Mouse (Mus musculus) thymus, postnatal 36 days (tissue): ENCODE results near the gene Hspa4l.

Source experiments
- DNase-seq, 2 experiments: peaks; one replicate each; pipeline ENCODE4 v3.0.0; 2022; ENCODE audit warnings: mixed read lengths in 2 of 2

Hspa4l gene

GRCm38 (mm10) chr3:40744024-40744835, at the start of gene Hspa4l:
Gene Hspa4l (plus strand): TSS chr3:40744495.
- DNase-seq = no peak

DNA sequence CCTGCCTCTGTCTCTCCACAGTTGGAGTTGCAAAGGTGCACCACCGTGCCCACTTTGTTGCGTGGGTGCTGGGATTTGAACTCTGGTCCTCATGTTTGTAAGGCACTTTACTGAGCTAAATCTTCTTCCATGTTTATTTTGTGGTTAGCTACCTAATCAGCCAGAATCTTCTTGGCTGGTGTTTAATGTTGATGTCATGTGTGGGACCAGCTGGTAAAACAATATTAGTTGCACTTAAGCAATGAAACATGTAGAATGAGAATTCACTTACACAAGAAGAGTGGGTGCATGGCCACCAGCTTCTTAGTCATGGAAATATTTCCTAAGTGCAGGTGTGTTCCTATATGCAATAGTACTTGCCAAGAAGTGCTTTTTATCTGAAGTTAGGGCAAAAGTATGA, 49.1 kb upstream of the Hspa4l start:
- DNase-seq = no peak

DNA sequence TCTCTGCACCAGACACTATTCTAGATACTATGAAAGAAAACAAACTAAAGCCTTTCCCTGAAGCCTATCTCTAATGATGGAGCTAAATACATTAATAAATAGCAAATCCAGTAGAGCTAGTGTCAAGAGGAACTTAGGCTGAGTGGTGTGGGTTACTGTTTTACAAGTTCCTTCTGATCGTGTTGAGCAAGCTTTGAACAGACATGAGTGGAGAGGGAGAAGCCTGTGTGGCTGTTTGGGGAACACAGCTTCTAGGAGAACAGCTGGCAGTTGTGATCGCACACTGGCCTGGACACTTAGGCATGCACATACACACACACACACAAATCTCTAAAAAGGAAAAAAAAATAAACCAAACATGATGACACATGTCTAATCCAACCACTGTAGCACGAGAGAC, 45.5 kb upstream of the Hspa4l start:
- no peak for DNase-seq

GRCm38 (mm10) chr3:40704816-40705430, 39.4 kb upstream of the Hspa4l start:
- no peak for DNase-seq

GRCm38 (mm10) chr3:40708655-40709054, 35.6 kb upstream of the Hspa4l start, which contains the start of gene Slc25a31:
Gene Slc25a31 (plus strand): TSS chr3:40708855.
- no peak for DNase-seq

DNA sequence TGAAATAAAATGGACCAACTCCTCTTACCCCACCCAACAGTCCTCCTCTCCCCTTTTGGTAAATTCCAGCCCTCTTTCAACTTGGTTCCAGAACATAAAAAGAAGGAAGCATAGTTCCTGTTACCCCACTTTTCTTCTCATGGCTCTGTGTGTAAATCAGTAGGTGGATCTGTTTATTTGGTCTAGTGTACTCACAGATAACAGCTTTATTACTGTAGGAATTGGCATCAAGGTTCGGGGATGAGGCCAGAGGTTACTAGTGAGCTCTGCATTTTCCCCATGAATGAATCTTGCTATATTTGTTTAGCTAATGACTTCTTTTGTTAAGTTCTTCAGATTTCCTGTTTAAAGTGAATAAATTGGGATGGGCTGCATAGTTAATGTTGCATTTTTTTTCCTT, 28.2 kb upstream of the Hspa4l start:
- DNase-seq = no peak

DNA sequence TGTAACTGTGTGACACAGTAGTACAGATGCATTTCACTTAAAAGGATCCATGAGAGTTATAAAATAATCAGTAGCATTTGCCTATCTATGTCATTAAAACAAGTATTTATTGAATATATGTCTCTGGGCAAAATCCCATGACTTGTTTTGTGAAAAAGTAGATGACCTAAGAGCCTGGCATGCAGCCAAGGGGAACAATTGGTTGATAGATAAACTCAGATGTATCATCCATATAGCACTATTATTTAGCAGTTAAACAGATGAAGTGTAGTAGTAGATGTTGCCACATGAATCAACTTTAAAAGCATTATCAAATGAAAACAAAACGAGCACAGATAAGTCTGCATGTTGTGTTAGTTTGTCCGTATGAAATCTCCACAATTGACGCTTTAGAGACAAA, 25.3 kb upstream of the Hspa4l start:
- no peak for DNase-seq

GRCm38 (mm10) chr3:40738381-40738912, 5.8 kb upstream of the Hspa4l start:
- no peak for DNase-seq

DNA sequence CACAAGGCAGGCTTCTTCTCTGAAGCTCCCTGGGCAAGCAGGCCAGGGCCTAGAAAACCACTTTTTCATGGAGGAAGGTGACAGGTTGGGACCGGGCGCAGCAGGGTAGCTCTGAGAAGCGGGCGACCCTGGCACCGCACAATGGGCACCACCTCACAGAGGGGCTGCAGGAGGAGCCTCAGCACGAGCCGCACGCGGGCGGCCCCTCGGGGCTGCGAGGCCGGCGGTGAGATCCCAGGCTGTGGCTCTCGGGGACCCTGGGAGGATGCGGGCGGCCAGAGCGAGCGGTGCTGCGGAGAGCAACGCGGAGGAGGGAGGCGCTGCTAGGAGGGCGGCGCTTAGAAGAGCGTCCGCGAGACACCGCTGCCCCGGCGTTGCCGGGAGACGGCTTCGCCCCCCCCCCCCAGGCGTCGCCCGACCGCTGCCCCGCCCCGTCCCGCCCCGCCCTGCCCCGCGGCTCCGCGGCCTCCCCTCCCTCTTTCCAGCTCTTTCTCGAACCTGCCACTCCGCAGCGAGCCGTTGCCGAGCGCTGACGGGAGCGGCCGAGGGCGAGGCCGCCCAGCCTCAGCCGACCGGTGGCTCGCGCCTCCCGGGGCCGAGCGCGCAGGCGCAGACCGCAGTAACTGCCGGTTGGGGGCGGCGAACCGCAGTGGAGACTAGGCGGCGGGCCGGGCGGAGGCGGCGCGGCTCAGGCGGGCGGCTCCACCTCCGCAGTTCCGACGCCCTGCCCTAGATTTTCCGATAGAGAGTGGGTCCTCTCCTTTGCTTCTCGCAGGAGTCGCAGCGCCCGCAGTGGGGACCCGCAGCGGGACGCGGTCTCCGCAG, 753 bp downstream of the Hspa4l start:
- DNase-seq = peak; percentile 96

DNA sequence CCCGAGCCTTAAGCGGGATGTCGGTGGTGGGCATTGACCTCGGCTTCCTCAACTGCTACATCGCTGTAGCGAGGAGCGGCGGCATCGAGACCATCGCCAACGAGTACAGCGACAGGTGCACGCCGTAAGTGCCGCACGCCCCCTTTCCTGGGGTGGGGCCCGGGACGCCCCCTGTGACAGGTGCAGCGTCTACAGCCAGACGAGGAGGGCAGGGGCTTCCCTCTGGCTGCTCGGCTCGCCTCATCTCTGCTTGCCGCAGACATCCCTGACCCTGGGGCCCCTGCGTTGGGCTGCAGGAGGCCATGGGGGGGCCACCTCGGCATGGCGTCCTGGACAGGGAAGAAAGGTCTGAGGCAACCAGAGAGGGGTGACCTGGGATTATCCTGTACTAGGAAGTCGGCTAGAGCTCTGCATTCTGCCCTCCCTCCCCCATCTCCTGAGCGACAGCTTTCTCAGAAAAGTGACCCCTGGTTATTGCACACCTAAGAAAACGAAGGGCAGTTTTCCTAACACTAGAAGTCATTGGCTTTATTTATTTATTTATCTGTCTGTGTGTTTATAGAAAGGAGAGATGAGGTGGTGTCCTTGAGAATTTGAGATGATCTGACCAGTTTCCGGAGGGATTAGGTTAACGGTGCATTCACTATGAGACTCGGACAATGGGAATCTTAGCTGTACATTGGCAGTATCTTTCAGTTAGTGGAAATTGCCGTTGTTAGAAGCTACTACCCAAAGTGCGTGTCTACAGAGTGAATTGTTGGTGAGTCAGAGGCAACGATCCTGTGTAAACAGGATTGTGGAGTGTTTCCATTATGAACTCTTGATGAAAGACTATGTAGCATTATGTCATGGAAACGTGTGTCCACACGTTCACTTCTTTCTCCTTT, 1.6 kb downstream of the Hspa4l start:
- DNase-seq = peak; percentile 87 to 92

DNA sequence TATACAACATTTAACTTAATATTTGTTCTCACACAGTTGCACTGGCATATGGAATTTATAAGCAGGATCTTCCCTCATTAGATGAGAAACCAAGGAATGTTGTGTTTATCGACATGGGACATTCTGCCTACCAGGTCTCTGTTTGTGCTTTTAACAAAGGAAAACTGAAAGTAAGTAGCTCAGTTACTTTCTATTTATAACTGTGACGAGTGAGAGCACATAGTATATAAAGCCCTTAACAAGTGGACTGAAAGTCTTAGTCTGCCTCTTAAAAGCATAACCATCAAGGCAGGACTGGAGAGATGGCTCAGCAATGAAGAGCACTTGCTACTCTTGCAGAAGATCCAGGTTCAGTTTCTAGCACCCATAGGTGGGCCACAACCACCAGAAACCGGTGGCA, 16.5 kb downstream of the Hspa4l start:
- no peak for DNase-seq

GRCm38 (mm10) chr3:40761312-40761711, 17.0 kb downstream of the Hspa4l start:
- no peak for DNase-seq

GRCm38 (mm10) chr3:40793783-40794182, 49.5 kb downstream of the Hspa4l start:
- no peak for DNase-seq

- no peak for DNase-seq
These were observed 53.8 kb downstream of the Hspa4l start for GRCm38 (mm10) chr3:40798054-40798453.

DNA sequence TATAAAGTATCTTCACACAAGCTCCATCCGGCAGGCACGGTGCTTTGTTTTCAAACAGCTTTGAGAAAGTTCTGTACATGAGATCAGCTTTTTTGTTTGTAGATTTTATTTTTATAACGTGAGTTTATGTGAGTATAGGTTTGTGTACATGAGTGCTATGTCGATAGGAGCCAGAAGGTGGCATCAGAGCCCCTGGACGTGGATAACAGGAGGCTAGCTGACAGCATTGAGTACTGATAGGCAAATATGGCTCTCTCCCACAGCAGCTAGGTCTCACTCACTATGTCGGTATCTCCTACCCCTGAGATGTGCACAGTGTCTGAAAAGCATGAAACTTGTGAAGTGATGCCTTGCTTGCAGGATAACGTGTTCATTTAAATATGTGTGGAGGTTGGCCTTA, 54.2 kb downstream of the Hspa4l start:
- DNase-seq = peak; percentile 57

- DNase-seq = peak; percentile 92 to 94
These were observed 55.5 kb downstream of the Hspa4l start, which contains the start of gene Plk4 for GRCm38 (mm10) chr3:40799530-40800372. Gene Plk4 (plus strand): TSS chr3:40800019.

DNA sequence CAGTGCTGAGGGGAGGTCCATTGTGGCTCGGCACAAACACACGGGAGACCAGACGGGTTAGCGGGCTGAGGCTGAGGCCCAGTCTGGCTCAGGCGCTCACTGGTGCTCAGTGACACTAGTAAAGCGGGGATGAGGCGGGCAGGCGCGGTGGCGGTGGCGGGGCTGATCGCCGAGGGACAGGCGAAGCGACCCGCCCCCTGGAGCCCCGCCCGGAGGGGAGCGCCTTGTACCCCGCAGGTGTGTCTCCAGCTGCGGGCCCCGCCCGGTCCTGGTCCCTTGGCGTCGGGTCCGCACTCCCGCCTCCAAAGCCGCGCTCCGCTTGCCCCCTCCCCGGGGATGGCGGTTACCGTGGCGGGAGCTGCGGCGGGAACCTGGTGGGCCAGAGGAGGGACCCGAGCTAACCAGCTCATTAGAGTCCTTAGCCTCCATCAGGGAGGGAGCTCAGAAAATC, 56.1 kb downstream of the Hspa4l start:
- DNase-seq = peak; percentile 52 to 73

DNA sequence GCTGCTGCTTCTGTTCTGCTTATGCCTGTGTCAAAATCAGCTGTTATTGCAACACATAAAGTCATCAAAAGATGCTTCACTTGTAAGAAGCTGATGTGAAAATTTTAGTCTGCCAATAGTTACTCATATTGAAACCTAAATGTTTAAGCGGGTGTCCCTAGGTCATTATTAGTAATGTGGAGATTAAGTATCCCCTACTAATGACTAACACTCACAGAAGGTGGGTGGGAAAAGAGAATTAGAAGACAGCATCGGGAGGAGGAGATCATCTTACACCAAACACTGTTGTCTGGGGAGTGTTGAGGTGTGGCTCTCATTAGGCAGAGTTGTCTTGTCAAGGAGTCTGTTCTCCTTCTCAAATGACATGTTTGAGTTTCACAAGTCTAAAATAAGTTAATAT, 62.6 kb downstream of the Hspa4l start:
- DNase-seq = no peak

- no peak for DNase-seq
These were observed 64.4 kb downstream of the Hspa4l start for GRCm38 (mm10) chr3:40808686-40809085.

- DNase-seq = no peak
These were observed 65.6 kb downstream of the Hspa4l start for GRCm38 (mm10) chr3:40809894-40810293.

DNA sequence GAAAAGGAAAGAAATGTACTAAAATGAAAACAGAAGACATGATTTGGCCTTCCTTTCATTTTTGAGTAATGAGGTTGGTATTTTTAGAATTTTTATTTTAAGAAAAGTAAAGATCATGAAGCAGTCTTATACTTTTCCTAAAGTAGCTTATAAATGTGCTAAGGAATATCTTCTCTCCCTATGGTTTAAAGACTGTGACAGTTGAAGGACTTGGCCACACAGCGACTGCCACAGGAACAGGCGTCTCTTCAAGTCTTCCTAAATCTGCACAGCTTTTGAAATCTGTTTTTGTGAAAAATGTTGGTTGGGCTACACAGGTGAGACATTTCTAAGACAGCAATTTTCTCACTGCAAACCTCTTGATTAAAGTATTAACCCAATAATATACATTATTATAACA, 69.0 kb downstream of the Hspa4l start:
- no peak for DNase-seq
